Mouse (Mus musculus): ENCODE measurements around the gene Armcx4.

DNA sequence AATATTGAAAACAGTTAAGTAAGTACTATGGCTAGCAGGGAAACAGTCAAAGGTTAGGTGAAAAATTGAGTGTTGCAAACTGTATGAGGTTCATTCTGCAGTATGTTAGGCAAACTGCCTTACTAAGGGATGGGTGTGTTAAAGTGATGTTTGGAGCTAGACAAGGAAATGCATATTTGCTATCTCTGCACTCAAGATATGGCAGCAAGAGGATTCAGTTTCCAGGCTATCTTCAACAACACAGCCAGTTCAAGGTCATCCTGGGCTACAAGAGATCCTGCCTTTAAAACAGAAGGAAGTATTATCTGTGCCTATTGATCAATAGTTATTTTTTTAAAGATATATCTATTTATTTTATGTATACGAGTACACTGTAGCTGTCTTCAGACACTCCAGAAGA, 40.0 kb upstream of the Armcx4 start:
- no peak for TF ChIP-seq POLR2A (IDR thresholded peaks at IDR 0.05; ENCODE audit: extremely low read depth, insufficient read depth, low read length)
- no peak for TF ChIP-seq CTCF (IDR thresholded peaks at IDR 0.05; ENCODE audit: low read depth, low read length)
